Mouse (Mus musculus): ENCODE measurements around the gene Rps6ka1. TPM values are rescaled to one million over a fixed set of nuclear protein-coding genes. Genes with fewer than 3 reads are reported as not detected.
"Not testable (repeated sequence)": the region's sequence is repeated elsewhere in the genome, so short reads cannot be mapped to it uniquely, and the experiment has no call there.

Rps6ka1 gene
- polyA plus RNA-seq, 1 experiment from 2014 or later, result 26.6 TPM

DNA sequence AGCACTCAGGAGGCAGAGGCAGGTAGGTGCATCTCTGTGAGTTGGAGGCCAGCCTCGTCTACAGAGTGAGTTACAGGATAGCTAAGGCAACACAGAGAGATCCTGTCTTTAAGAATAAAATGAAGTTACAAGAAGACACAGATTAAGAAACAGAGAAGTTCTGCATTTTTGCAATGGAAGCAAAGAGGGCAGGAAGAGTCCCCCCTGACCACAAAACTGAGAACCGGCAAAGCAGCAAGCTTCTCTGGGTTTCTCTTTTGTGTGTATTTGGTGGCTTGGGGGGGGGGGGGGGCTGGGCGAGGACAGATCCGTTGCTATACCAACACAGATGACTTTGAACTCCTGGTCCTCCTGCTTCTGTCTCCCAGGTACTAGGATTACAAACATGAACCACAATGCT, 19.5 kb upstream of the Rps6ka1 start:
- Histone ChIP-seq H3K27me3 (no peaks in the 10 kb centered on the region), H3K36me3 (no peaks in the 10 kb centered on the region), H3K4me1 (peaks cover 13% of the 10 kb centered on the region; the same call in 1 of the 2 replicates), H3K4me3 (no peak overlapping the region), H3K27ac (replicated peaks) (no peak overlapping the region), H3K9me3 (no peaks in the 10 kb centered on the region), H3K9ac (replicated peaks) (no peak overlapping the region), H3K4me2 (replicated peaks) (no peak overlapping the region)
- 84% methylated on average over 4 of the region's 4 CpGs for WGBS
- no peak for ATAC-seq (ENCODE audit: low FRiP score, low read depth)

DNA sequence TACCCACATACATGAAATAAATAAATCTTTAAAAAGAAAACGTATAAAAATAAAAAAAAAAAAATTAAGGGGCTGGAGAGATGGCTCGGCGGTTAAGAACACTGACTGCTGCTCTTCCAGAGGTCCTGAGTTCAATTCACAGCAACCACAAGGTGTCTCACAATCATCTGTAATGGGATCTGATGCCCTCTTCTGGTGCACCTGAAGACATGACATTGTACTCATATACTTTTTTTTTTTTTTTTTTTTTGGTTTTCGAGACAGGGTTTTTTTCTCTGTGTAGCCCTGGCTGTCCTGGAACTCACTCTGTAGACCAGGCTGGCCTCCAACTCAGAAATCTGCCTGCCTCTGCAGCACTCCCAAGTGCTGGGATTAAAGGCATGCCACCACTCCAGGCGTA, 18.7 kb upstream of the Rps6ka1 start:
- H3K9ac ChIP-seq (replicated peaks); H3K9me3 ChIP-seq; ATAC-seq (ENCODE audit: low FRiP score, low read depth); H3K27me3 ChIP-seq; H3K27ac ChIP-seq (replicated peaks); H3K4me2 ChIP-seq (replicated peaks); H3K4me3 ChIP-seq; H3K36me3 ChIP-seq: not testable (repeated sequence)
- 90% methylated on average over 4 of the region's 5 CpGs for WGBS
- peaks cover 11% of the 10 kb centered on the region; the same call in 1 of the 2 replicates for H3K4me1 ChIP-seq

DNA sequence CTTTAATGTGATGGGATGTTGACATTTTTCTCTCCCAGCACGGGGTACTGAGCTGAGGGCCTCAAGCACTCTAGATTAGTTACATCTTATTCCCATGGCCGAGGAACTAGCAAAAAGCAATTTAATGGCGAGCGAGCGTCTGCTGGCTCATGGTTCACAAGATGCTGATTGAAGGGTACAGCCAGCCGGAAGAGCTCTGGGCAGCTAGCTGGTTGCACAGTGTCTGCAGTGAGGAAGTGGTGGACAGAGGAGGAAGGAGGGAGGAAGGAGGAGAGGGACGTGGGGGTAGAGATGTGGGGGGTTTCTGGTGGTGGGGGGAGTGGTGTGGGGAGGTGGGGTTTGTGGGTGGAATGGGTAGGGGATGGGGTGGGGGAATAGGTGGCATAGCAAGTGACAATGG, 17.6 kb upstream of the Rps6ka1 start:
- no peaks in the 10 kb centered on the region for H3K36me3 ChIP-seq
- no peaks in the 10 kb centered on the region for H3K9me3 ChIP-seq
- 0 out of 2 replicates have a peak, but pooled peaks cover 4% of the 10 kb centered on the region for H3K4me1 ChIP-seq
- no peak overlapping the region for H3K9ac ChIP-seq (replicated peaks)
- no peak for ATAC-seq (ENCODE audit: low FRiP score, low read depth)
- H3K4me3 ChIP-seq, result no peak overlapping the region
- H3K4me2 ChIP-seq (replicated peaks), result no peak overlapping the region
- no peaks in the 10 kb centered on the region for H3K27me3 ChIP-seq
- WGBS, result 87% methylated on average over 7 of the region's 7 CpGs
- H3K27ac ChIP-seq (replicated peaks), result no peak overlapping the region

DNA sequence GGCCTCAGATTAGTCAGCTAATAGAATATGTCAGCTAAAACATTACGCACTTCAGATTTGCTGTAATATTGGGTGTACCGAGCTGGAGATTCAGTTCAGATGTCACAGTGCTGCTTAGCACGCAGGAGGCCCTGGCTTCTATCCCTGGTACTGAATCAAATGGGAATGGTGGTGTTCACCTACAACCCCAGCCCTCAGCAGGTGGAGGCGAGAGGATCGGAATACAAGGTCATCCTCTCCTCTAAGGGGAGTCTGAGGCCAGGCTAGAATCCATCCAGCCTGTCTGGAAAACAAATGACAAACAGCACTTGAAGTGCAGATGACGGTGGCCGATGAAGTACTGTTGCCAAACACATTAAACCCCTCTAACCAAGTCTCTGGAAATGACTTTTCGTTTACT, 16.7 kb upstream of the Rps6ka1 start:
- no peak for ATAC-seq (ENCODE audit: low FRiP score, low read depth)
- 85% methylated on average over 8 of the region's 8 CpGs for WGBS
- H3K9me3 ChIP-seq, result no peaks in the 10 kb centered on the region
- no peak overlapping the region for H3K9ac ChIP-seq (replicated peaks)
- H3K36me3 ChIP-seq, result no peaks in the 10 kb centered on the region
- no peak overlapping the region for H3K27ac ChIP-seq (replicated peaks)
- H3K4me1 ChIP-seq, result no peaks in the 10 kb centered on the region
- H3K4me3 ChIP-seq, result no peak overlapping the region
- H3K4me2 ChIP-seq (replicated peaks), result no peak overlapping the region
- no peaks in the 10 kb centered on the region for H3K27me3 ChIP-seq

DNA sequence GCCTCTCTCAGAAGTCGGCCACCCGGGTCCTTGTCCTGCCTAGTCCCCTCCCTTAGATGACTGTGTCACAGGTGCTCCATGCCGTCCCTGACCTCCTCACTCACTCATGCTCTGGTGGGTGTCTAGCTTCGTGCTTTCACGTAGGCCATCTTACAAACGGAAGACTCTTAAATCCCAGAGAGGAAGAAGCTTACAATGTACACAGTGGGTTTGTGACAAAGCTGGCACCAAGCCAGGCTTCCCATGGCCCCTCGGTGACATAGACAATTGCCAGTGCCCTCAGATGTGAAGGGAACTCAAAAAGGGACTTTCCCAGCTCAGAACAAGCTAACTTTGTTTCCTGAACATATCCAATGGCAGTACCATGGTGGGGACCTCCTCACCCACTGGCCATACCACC, 15.8 kb upstream of the Rps6ka1 start:
- no peak overlapping the region for H3K4me2 ChIP-seq (replicated peaks)
- H3K9ac ChIP-seq (replicated peaks), result no peak overlapping the region
- no peaks in the 10 kb centered on the region for H3K27me3 ChIP-seq
- no peaks in the 10 kb centered on the region for H3K9me3 ChIP-seq
- 84% methylated on average over 7 of the region's 7 CpGs for WGBS
- no peak overlapping the region for H3K27ac ChIP-seq (replicated peaks)
- H3K4me3 ChIP-seq, result no peak overlapping the region
- no peaks in the 10 kb centered on the region for H3K4me1 ChIP-seq
- no peak for ATAC-seq (ENCODE audit: low FRiP score, low read depth)
- H3K36me3 ChIP-seq, result no peaks in the 10 kb centered on the region

DNA sequence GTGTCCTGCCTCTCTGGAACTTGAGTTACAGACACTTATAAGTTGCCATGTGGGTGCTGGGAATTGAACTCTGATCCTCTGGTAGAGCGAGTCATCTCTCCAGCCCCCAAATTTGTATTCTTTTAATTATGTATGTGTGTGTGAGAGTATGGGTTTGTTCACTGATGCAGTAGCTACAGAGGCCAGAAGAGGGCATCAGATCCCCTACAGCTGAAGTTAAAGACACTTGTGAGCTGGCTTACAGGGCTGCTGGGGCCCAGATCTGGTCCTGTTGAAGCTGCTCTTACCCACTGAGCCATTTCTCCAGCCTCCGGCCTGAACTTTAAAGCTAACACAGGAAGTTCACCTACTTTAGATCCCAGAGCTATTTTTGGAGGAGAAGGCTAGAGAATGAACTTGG, 14.9 kb upstream of the Rps6ka1 start:
- no peaks in the 10 kb centered on the region for H3K36me3 ChIP-seq
- H3K4me3 ChIP-seq, result no peak overlapping the region
- no peak for ATAC-seq (ENCODE audit: low FRiP score, low read depth)
- H3K9ac ChIP-seq (replicated peaks), result no peak overlapping the region
- no peaks in the 10 kb centered on the region for H3K9me3 ChIP-seq
- no peaks in the 10 kb centered on the region for H3K27me3 ChIP-seq
- H3K4me2 ChIP-seq (replicated peaks), result no peak overlapping the region
- H3K4me1 ChIP-seq, result no peaks in the 10 kb centered on the region
- 91% methylated on average over 2 of the region's 2 CpGs for WGBS
- H3K27ac ChIP-seq (replicated peaks), result no peak overlapping the region

DNA sequence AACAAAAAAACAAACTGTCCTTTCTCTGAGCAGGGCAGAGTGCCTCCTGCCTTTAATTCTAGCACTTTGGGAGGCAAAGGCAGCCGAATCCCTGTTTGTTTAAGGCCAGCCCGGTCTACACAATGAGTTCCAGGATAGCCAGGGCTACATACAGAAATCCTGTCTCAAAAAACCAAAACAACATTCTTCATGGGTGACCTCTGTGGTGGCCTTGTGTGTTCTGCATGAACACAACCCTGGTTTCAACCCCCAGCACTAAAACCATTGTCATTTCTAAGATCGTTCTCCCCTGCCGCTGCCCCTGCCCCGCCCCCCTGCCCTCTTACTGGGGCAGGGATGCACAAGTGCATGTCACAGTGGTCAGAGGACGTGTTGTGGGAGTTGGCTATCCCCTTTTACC, 13.3 kb upstream of the Rps6ka1 start:
- Histone ChIP-seq H3K4me1 (no peaks in the 10 kb centered on the region), H3K4me3 (no peak overlapping the region), H3K9me3 (no peaks in the 10 kb centered on the region), H3K27ac (replicated peaks) (no peak overlapping the region), H3K27me3 (no peaks in the 10 kb centered on the region), H3K36me3 (no peaks in the 10 kb centered on the region), H3K4me2 (replicated peaks) (no peak overlapping the region), H3K9ac (replicated peaks) (no peak overlapping the region)
- no peak for ATAC-seq (ENCODE audit: low FRiP score, low read depth)
- WGBS, result 78% methylated on average over 6 of the region's 6 CpGs

DNA sequence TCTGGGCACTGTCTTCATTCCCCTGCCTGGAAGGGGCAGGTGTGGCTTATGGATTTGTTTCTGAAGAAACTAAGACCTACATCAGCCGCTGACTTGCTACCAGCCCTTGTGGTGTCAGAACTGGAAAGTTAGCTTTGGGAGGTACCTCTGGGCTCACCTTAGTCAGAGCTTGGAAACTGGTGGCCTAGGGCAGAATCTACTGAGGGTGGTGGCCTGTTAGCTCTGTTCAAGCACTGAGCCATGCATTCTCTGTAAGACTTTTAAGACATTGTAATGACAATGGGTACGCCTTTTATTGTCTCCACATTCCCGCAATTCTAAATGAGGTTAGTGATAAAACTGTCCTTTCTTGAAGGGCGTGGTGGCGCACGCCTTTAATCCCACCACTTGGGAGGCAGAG, 12.8 kb upstream of the Rps6ka1 start:
- H3K27me3 ChIP-seq, result no peaks in the 10 kb centered on the region
- WGBS, result 93% methylated on average over 6 of the region's 6 CpGs
- H3K27ac ChIP-seq (replicated peaks), result no peak overlapping the region
- H3K4me2 ChIP-seq (replicated peaks), result no peak overlapping the region
- H3K4me3 ChIP-seq, result no peak overlapping the region
- H3K36me3 ChIP-seq, result no peaks in the 10 kb centered on the region
- H3K9ac ChIP-seq (replicated peaks), result no peak overlapping the region
- ATAC-seq (ENCODE audit: low FRiP score, low read depth), result no peak
- H3K9me3 ChIP-seq, result no peaks in the 10 kb centered on the region
- no peaks in the 10 kb centered on the region for H3K4me1 ChIP-seq

DNA sequence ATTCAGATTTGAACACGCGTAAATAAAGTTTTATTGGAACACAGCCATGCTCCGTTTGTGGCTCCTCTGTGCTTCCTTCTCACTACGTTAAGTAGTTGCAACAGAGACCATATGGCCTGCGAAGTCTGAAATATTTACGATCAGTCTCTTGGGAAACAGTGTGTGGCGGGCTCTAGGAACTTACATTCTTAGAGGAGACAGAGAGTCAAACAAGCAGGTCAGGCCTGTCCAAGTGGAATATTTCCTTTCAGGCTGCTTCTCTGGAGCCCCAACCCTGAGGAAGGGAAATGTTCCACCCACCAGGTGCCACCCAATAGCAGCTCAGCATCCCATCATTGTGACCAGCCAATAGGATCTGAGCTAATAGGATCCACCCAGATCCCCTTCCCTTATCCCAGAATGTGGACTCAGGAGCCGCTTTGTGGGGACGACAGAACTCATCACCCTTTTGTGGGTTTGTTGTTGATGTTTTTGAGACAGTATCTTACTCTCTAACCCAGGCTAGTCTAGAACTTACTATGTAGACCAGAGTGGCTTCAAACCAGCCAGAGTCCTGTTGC, 11.7 kb upstream of the Rps6ka1 start:
- H3K27me3 ChIP-seq, result no peaks in the 10 kb centered on the region
- no peaks in the 10 kb centered on the region for H3K36me3 ChIP-seq
- H3K9me3 ChIP-seq, result no peaks in the 10 kb centered on the region
- H3K27ac ChIP-seq (replicated peaks), result no peak overlapping the region
- H3K4me2 ChIP-seq (replicated peaks), result no peak overlapping the region
- WGBS, result 77% methylated on average over 9 of the region's 9 CpGs
- H3K4me1 ChIP-seq, result no peaks in the 10 kb centered on the region
- no peak for ATAC-seq (ENCODE audit: low FRiP score, low read depth)
- no peak overlapping the region for H3K4me3 ChIP-seq
- H3K9ac ChIP-seq (replicated peaks), result no peak overlapping the region

DNA sequence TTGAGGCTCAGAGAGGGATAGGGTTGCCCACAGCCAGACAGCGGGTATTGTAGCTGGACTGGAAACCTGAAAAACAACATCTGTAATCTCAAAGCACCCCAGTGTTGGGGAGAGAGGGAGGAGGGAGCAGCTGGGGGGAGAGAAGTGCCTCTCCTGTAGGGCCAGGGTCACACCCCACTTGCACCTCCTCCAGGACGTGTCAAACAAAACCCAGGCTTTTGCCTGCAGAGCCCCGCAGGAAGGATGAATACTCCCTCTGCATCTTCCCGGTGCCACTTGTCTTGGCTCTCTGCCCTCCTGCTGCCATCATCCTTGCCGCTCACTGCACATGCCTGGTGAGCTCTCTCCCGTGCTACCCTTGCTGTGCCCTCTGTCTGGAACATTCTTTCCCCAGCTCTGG, 10.6 kb upstream of the Rps6ka1 start:
- Histone ChIP-seq H3K9me3 (no peaks in the 10 kb centered on the region), H3K27ac (replicated peaks) (no peak overlapping the region), H3K4me3 (no peak overlapping the region), H3K9ac (replicated peaks) (no peak overlapping the region), H3K27me3 (no peaks in the 10 kb centered on the region), H3K4me2 (replicated peaks) (no peak overlapping the region), H3K36me3 (no peaks in the 10 kb centered on the region), H3K4me1 (no peaks in the 10 kb centered on the region)
- no peak for ATAC-seq (ENCODE audit: low FRiP score, low read depth)
- 31% methylated on average over 6 of the region's 6 CpGs for WGBS

DNA sequence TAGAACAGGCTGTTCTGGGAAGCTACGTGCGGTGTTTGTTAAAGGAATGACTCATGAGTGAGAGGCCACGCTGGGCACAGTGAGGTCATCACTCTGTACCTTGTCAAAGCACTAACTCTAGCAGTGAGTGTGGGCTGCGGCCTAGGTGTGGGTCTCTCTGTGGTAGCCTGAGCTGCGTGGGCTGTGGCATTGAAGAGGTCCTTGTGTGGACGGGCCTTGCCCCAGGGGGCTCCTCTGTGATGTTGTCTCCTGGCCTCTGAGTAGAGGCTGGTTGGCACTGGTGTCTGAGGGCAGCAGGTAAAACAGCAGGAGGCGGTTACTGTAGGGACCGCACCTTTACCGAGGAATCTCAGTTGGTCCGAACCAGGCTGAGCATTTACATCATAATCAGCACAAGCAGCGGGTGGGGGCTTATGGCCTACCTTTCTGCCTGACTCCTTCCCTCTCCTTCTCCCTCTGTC, 9.9 kb upstream of the Rps6ka1 start:
- Histone ChIP-seq H3K9me3 (no peaks in the 10 kb centered on the region), H3K27me3 (no peaks in the 10 kb centered on the region), H3K4me1 (no peaks in the 10 kb centered on the region), H3K4me2 (replicated peaks) (no peak overlapping the region), H3K36me3 (no peaks in the 10 kb centered on the region), H3K4me3 (no peak overlapping the region), H3K27ac (replicated peaks) (no peak overlapping the region), H3K9ac (replicated peaks) (no peak overlapping the region)
- 68% methylated on average over 11 of the region's 11 CpGs for WGBS
- ATAC-seq (ENCODE audit: low FRiP score, low read depth), result no peak

DNA sequence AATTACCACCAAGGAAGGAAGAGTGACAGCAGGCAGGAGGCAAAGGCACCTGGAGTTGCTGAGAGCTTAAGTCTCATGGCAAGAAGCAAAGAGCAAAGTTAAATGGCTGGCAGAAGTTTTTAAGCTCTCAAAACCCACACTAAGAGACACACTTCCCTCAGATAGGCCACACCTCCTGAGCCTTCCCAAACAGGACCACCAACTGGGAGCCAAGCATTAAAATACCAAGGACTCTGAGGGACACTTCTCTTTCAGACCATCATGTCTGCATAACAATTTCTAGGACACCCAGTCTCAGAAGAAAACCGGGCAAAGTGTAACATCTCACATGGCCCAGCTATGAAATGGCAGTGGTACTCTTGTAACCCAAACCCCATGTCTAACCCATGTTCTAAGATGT, 9.4 kb upstream of the Rps6ka1 start:
- Histone ChIP-seq H3K4me2 (replicated peaks) (no peak overlapping the region), H3K9me3 (no peaks in the 10 kb centered on the region), H3K4me3 (no peak overlapping the region), H3K27me3 (no peaks in the 10 kb centered on the region), H3K9ac (replicated peaks) (no peak overlapping the region), H3K27ac (replicated peaks) (no peak overlapping the region), H3K4me1 (no peaks in the 10 kb centered on the region), H3K36me3 (no peaks in the 10 kb centered on the region)
- WGBS, result 74% methylated on average over 1 of the region's 1 CpGs
- no peak for ATAC-seq (ENCODE audit: low FRiP score, low read depth)

DNA sequence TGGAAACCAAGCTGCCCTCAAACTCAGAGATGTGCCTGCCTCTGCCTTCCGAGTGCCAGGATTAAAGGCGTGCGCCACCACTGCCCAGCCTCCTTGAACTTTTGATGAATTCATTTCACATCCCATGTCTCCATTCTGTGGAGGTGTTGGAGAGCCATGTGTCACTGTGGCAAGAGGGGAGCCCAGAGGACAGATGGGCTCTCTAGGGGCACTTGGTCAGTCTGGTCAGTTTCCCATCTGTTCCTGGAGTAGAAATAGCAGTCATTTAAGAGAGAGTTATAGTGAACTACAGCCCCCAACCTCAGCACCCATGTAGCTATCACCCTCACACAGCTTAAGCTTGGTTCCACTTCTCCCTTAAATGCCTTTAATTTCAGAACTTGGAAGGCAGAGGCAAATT, 8.4 kb upstream of the Rps6ka1 start:
- no peak overlapping the region for H3K4me2 ChIP-seq (replicated peaks)
- H3K27me3 ChIP-seq, result no peaks in the 10 kb centered on the region
- no peak overlapping the region for H3K4me3 ChIP-seq
- H3K9me3 ChIP-seq, result no peaks in the 10 kb centered on the region
- H3K4me1 ChIP-seq, result no peaks in the 10 kb centered on the region
- ATAC-seq (ENCODE audit: low FRiP score, low read depth), result no peak
- H3K36me3 ChIP-seq, result no peaks in the 10 kb centered on the region
- no peak overlapping the region for H3K27ac ChIP-seq (replicated peaks)
- H3K9ac ChIP-seq (replicated peaks), result no peak overlapping the region
- 93% methylated on average over 3 of the region's 3 CpGs for WGBS

Measured in midbrain, embryonic 12.5 days (tissue).